Mouse (Mus musculus) embryonic facial prominence, embryonic 14.5 days (tissue): Measurements from ENCODE around the gene Zfp931. TPM values are rescaled to one million over a fixed set of nuclear protein-coding genes. Genes with fewer than 3 reads are reported as not detected.
"Not testable (repeated sequence)": the region's sequence is repeated elsewhere in the genome, so short reads cannot be mapped to it uniquely, and the experiment has no call there.

Experiments used
- ATAC-seq: fragments of 200-750 bp; cut with Nextera tagmentation; 2 replicates; pipeline ENCODE4 v1.8.0; 2017; ENCODE audit warnings: low read depth, moderate number of reproducible peaks, moderate TSS enrichment
- DNase-seq: peaks from one replicate; pipeline ENCODE4 v3.0.0-alpha.2; 2015; ENCODE audit warnings: low spot score
- H3K27ac ChIP-seq: fragments of 300-500 bp; sonication (generic); replicated peaks from 2 replicates; pipeline ENCODE4 v1.5.1; 2014; ENCODE audit warnings: low read depth, mild to moderate bottlenecking, low read length, moderate library complexity
- H3K27me3 ChIP-seq: fragments of 300-500 bp; sonication (generic); replicated peaks from 2 replicates; pipeline ENCODE4 v1.6.1; 2014; ENCODE audit warnings: low read length; ENCODE audit not compliant: control insufficient read depth, insufficient read depth
- H3K36me3 ChIP-seq: fragments of 300-500 bp; sonication (generic); 2 replicates; pipeline ENCODE4 v1.6.1; 2014; ENCODE audit warnings: low read length, mixed read lengths; ENCODE audit not compliant: control insufficient read depth, insufficient read depth
- H3K4me1 ChIP-seq: fragments of 300-500 bp; sonication (generic); 2 replicates; pipeline ENCODE4 v1.6.1; 2014; ENCODE audit warnings: antibody characterized with exemption, low read length; ENCODE audit not compliant: control insufficient read depth, insufficient read depth
- H3K4me2 ChIP-seq: fragments of 300-500 bp; sonication (generic); 2 replicates; pipeline ENCODE4 v1.6.1; 2014; ENCODE audit warnings: low read depth, mild to moderate bottlenecking, low read length, moderate library complexity, mixed read lengths
- H3K4me3 ChIP-seq: fragments of 300-500 bp; sonication (generic); 2 replicates; pipeline ENCODE4 v1.5.1; 2014; ENCODE audit warnings: low read depth, mild to moderate bottlenecking, low read length
- H3K9ac ChIP-seq: fragments of 300-500 bp; sonication (generic); 2 replicates; pipeline ENCODE4 v1.6.1; 2014; ENCODE audit warnings: low read depth, mild to moderate bottlenecking, low read length, moderate library complexity, mixed read lengths
- H3K9me3 ChIP-seq: fragments of 300-500 bp; sonication (generic); 2 replicates; pipeline ENCODE4 v1.6.1; 2016; ENCODE audit warnings: low read length; ENCODE audit not compliant: control insufficient read depth
- WGBS: fragments of 180-500 bp; shearing (Covaris S2); extraction: QIAGEN DNeasy Blood & Tissue Kit; methylation state at CpG from one replicate; pipeline ENCODE4 v1.1.7; 2014; 5-methylcytosine and 5-hydroxymethylcytosine counted together
- polyA plus RNA-seq: library from polyadenylated mRNA; unstranded; fragments of >200 nt; fragmentation: Nextera tagmentation; extraction: Ambion mirVana; gene quantifications from 2 replicates; pipeline ENCODE4 v1.2.1, GENCODE M21; 2014

Zfp931 gene
- polyA plus RNA-seq, 1 experiment from 2014 or later: 17.1 TPM

DNA sequence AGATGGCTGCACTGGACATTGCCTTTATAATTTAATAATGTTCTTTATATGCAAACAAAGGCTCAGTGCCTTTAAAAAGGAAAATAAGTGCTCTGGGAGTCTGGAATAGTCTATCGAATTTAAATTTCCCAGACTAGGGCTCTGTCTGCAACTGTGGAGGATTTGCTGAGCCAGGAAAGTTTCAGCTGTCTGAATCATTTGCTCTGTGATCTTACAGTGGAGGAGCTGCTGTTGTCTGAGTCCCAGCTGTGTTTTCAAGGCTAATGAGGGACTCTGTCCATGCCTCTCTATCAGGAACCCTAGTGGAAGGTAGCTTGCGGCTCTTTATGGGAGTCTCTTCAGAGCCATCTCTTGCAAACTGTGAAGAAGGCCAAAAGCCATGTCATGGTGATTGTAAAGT lies 54.4 kb downstream of the Zfp931 start:
- peak; percentile 1 for DNase-seq
- not testable (repeated sequence) for H3K27ac ChIP-seq, ATAC-seq, H3K27me3 ChIP-seq, H3K36me3 ChIP-seq, H3K9me3 ChIP-seq, H3K4me1 ChIP-seq
- 15% methylated on average over 2 of the region's 2 CpGs for WGBS
- peak overlapping the region; percentile 56 for H3K4me3 ChIP-seq
- peak overlapping the region; percentile 54 for H3K4me2 ChIP-seq
- H3K9ac ChIP-seq: peak overlapping the region; percentile 64

DNA sequence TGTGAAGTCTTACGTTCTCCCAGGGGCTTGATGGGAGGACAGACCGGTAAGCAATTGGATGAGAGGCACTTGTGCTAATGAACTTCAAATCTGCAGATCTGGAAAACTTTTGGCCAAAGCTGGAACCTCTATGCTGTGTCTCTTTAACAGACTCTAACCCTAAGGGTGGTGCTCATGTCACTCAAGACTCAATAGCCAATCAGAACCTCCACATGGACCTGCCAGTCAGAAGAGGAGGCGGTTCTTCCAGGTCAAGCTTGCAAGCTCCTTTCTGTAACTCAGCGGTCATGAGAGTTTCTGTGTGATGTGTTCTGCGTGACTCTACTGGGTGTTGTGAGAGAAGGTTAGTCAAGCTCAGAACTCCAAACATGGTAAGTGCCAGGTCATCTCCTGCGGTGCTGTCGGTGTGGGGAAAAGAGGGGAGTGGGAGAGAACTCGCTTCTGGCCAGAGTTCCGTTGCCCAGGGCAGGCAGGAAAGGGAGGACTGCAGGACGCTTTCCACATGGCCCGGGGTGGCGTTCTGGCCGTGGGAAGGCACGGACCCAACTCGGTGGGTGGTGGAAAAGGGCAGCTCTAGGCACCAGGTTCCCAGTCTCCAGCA lies 55.2 kb downstream of the Zfp931 start, which contains the start of gene Zfp971:
Zfp971 (plus strand) TSS at position 274 of the 601 bp plus-strand sequence.
- H3K27ac ChIP-seq, ATAC-seq: not testable (repeated sequence)
- DNase-seq: peak; percentile 51

DNA sequence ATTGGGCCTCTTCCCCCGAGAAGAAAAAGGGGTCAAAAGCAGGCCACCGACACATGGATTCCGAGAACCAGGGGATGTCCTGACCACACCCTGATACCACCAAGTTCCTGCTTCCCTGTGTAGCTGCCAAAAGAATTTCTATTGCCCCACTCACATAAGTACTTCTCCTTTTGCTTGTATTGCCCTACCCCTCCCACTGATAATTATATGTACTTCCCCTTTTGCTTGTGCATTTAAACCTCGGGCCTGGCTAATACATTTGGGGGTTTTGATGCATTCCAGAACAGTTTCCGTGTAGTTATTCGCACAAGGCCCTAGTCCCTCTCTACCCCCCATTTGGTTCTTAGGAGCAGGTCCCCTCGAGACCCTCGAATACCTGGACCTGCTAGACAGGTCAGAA lies 57.5 kb downstream of the Zfp931 start:
- not testable (repeated sequence) for H3K4me1 ChIP-seq, H3K4me3 ChIP-seq, H3K9ac ChIP-seq, ATAC-seq, H3K36me3 ChIP-seq, H3K27ac ChIP-seq, DNase-seq, H3K27me3 ChIP-seq, H3K4me2 ChIP-seq, H3K9me3 ChIP-seq
- WGBS: 78% methylated on average over 8 of the region's 8 CpGs

More for the DNA sequence above, 55.2 kb downstream of the Zfp931 start, which contains the start of gene Zfp971:
- peak within 1 kb of the TSS; percentile 54 for H3K4me2 ChIP-seq
- not testable (repeated sequence) for H3K9me3 ChIP-seq, H3K27me3 ChIP-seq, H3K4me1 ChIP-seq, H3K36me3 ChIP-seq
- 0% methylated on average over 10 of the region's 15 CpGs for WGBS
- peak within 1 kb of the TSS; percentile 56 for H3K4me3 ChIP-seq
- H3K9ac ChIP-seq: peak within 1 kb of the TSS; percentile 64

DNA sequence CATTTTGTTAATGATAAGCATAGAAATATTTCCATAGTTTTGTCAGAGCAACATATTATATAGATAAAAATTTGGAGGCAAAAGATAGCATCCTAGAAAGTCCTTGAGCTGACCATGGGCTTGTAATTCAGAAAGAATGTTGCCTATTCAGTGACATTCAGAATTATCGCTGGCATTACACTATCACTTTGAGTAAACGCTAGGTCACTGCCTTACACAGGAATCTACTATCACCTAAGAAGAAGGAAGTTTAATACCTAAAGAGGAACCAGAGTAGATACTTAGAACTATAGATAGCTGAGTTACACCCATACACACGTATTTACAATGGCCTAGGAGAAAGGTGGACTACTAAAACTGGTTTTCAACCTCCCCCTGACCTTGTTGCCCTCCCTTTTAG lies 58.8 kb downstream of the Zfp931 start:
- not testable (repeated sequence) for DNase-seq, H3K4me1 ChIP-seq, H3K4me3 ChIP-seq, H3K27me3 ChIP-seq, H3K9me3 ChIP-seq, H3K36me3 ChIP-seq, H3K27ac ChIP-seq, H3K4me2 ChIP-seq, H3K9ac ChIP-seq, ATAC-seq
- WGBS: 92% methylated on average over 3 of the region's 3 CpGs

Other genes with a start within 250 kb of the Zfp931 start
- 42.3 and 44.8 TPM in 2 replicates for gene Gm14325, start 238.1 kb downstream of the Zfp931 start, polyA plus RNA-seq
- 4.6 and 6.2 TPM in 2 replicates for gene Gm14327, start 181.4 kb downstream of the Zfp931 start, polyA plus RNA-seq
- gene Zfp972, start 152.9 kb downstream of the Zfp931 start, polyA plus RNA-seq: not detected in 2 replicates
- 19.1 and 24.0 TPM in 2 replicates for gene Gm14326, start 121.2 kb downstream of the Zfp931 start, polyA plus RNA-seq
- gene Zfp971, start 55.2 kb downstream of the Zfp931 start, polyA plus RNA-seq: 12.7 and 12.9 TPM in 2 replicates
- 1.8 and 2.1 TPM in 2 replicates for gene Phactr3, start 40.5 kb upstream of the Zfp931 start, polyA plus RNA-seq